Mouse (Mus musculus) bone marrow, adult 2 months (tissue): ENCODE results near the gene Atp1a2.

ENCODE experiments used
- CTCF ChIP-seq: fragments of 200-500 bp; IDR thresholded peaks from 2 replicates; pipeline ENCODE4 v1.5.1; 2011; ENCODE audit warnings: low read length, control low read depth; ENCODE audit not compliant: control insufficient read depth, insufficient read depth
- POLR2A ChIP-seq: fragments of 200-500 bp; IDR thresholded peaks from 2 replicates; pipeline ENCODE4 v1.6.1; 2011; ENCODE audit warnings: low read depth, mild to moderate bottlenecking, control low read depth, low read length, borderline replicate concordance; ENCODE audit not compliant: control insufficient read depth

- TF ChIP-seq POLR2A (no peak), CTCF (no peak)
These were observed 23.3 kb downstream of the Atp1a2 start for GRCm38 (mm10) chr1:172274547-172274946.
